Mouse (Mus musculus) cerebellum, adult 2 months (tissue): ENCODE data around the gene Mynn. TPM values are rescaled to one million over a fixed set of nuclear protein-coding genes. Genes with fewer than 3 reads are reported as not detected.
A peak's percentile ranks its signal among the peaks of the same experiment; 100 is the strongest.

Source experiments
- DNase-seq, 2 experiments: peaks; one replicate each; pipeline ENCODE4 v3.0.0; 2021
- H3K27ac ChIP-seq: fragments of 200-500 bp; 2 replicates; pipeline ENCODE4 v1.5.1; 2012; ENCODE audit warnings: low read length, control low read depth, inconsistent platforms; ENCODE audit not compliant: insufficient read depth
- H3K27me3 ChIP-seq: fragments of 200-500 bp; 2 replicates; pipeline ENCODE4 v1.6.1; 2012; ENCODE audit warnings: inconsistent platforms, mild to moderate bottlenecking, low read length, moderate library complexity; ENCODE audit not compliant: control insufficient read depth, insufficient read depth
- H3K4me1 ChIP-seq: fragments of 200-500 bp; 2 replicates; pipeline ENCODE4 v1.6.1; 2011; ENCODE audit warnings: low read length; ENCODE audit not compliant: control insufficient read depth, insufficient read depth
- H3K4me3 ChIP-seq: fragments of 200-500 bp; replicated peaks from 2 replicates; pipeline ENCODE3; 2011; ENCODE audit warnings: mild to moderate bottlenecking, low read depth, low read length, control low read depth; ENCODE audit not compliant: insufficient read depth
- CTCF ChIP-seq: fragments of 200-500 bp; IDR thresholded peaks from 2 replicates; pipeline ENCODE4 v1.5.1; 2011; ENCODE audit warnings: low read depth, mild to moderate bottlenecking, control low read depth, low read length, moderate library complexity, borderline replicate concordance; ENCODE audit not compliant: insufficient read depth
- POLR2A ChIP-seq: fragments of 200-500 bp; IDR thresholded peaks from 2 replicates; pipeline ENCODE4 v1.6.1; 2011; ENCODE audit warnings: low read length, control low read depth, borderline replicate concordance; ENCODE audit not compliant: insufficient read depth
- WGBS: fragments of 180-500 bp; shearing (Covaris S2); methylation state at CpG from one replicate; pipeline ENCODE4 v1.1.7; 2018; 5-methylcytosine and 5-hydroxymethylcytosine counted together
- polyA plus RNA-seq: library from polyadenylated mRNA; depleted of rRNA; stranded (reverse); fragments of >200 nt; gene quantifications from 2 replicates; pipeline ENCODE4 v1.2.3, GENCODE M21; 2012

The Mynn gene
- polyA plus RNA-seq, 1 experiment: 21.6 TPM

DNA sequence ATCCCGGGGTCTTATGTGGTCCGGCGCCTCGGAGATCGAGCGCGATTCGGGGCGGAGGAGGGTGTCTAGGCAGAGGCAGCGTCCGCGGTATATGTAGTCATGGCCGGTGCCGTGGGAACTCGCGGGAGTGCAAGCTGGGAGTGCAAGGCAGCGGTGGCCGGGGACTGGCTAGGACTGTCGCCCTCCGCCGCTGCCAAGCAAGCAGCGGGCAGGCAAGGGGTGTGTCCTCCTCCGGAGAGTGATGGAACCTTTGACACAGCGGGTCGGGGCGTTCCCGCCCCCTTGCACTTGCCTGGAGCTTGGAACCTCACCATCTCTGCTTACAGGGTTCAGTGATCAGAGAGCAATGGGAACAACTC, 854 bp downstream of the Mynn start:
- under 1% methylated on average over 27 of the region's 27 CpGs for WGBS
- no peak for DNase-seq
- Histone ChIP-seq H3K27me3 (no peaks in the 10 kb centered on the region), H3K4me1 (peaks cover 4% of the 10 kb centered on the region; the same call in 1 of the 2 replicates), H3K4me3 (peak overlapping the region; percentile 71), H3K27ac (peak overlapping the region; percentile 90)
- no peak for TF ChIP-seq POLR2A
- TF ChIP-seq CTCF: no peak

DNA sequence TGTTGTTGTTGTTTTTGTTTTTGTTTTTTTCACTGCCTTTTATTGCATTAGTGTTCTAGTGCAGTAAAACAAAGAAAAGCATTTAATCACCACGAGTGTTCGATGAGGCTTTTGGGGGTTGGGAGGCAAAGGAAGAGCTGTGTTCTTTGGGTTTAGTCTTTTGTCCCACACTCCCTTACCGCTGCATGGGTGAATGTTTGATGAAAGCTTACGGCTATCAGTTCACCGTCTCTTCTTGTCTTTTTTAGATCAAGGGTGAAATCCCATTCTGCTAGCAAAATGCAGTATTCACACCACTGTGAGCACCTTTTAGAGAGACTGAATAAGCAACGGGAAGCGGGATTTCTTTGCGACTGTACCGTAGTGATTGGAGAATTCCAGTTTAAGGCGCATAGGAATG, 1.4 kb downstream of the Mynn start:
- H3K27ac ChIP-seq: no peak overlapping the region
- no peak for DNase-seq
- TF ChIP-seq POLR2A: no peak
- no peak for TF ChIP-seq CTCF
- WGBS: 29% methylated on average over 10 of the region's 10 CpGs
- no peaks in the 10 kb centered on the region for H3K27me3 ChIP-seq
- peak overlapping the region; percentile 21 for H3K4me3 ChIP-seq
- peaks cover 4% of the 10 kb centered on the region; the same call in 1 of the 2 replicates for H3K4me1 ChIP-seq

DNA sequence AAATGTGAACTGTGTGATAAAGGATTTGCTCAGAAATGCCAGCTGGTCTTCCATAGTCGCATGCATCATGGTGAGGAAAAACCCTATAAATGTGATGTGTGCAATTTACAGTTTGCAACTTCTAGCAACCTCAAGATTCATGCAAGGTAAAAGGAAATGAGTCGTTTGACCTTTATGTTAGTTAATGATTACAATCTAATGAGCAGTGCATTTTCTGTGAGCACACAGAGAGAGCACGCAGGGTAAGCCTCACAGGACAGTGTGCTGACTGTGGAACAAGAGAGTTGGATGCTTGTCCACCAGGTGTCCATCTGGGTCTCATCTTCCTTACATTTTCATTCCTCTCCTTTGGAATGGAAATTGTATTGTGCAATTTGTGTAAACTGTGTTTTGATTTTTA, 7.1 kb downstream of the Mynn start:
- Histone ChIP-seq H3K4me3 (no peak overlapping the region), H3K27ac (no peak overlapping the region), H3K4me1 (peaks cover 10% of the 10 kb centered on the region; the same call in 1 of the 2 replicates), H3K27me3 (no peaks in the 10 kb centered on the region)
- 87% methylated on average over 3 of the region's 3 CpGs for WGBS
- TF ChIP-seq POLR2A (no peak), CTCF (no peak)
- no peak for DNase-seq

DNA sequence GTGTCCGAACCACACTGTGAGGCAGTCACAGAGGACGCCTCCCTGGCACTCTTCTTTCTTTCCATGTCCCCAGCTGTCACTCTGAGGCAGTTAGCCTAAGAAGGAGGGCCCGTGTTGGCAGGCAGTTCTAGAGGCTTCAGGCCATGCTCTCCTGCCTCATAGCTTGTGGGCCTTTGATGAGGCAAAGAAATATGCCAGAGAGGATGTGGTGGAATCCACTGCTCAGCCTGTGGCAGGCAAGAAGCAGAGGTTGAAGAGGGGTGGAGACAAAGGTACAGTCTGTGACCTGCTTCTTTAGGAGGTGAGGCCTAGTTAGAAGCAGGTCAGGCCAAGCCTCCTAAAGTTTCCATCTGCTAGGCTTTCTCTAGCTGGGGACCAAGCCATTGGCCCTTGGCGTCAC, 9.1 kb downstream of the Mynn start:
- DNase-seq: no peak
- WGBS: 47% methylated on average over 4 of the region's 4 CpGs
- Histone ChIP-seq H3K4me3 (no peak overlapping the region), H3K4me1 (peaks cover 10% of the 10 kb centered on the region; the same call in 1 of the 2 replicates), H3K27me3 (no peaks in the 10 kb centered on the region), H3K27ac (no peak overlapping the region)
- TF ChIP-seq POLR2A (no peak), CTCF (no peak)

DNA sequence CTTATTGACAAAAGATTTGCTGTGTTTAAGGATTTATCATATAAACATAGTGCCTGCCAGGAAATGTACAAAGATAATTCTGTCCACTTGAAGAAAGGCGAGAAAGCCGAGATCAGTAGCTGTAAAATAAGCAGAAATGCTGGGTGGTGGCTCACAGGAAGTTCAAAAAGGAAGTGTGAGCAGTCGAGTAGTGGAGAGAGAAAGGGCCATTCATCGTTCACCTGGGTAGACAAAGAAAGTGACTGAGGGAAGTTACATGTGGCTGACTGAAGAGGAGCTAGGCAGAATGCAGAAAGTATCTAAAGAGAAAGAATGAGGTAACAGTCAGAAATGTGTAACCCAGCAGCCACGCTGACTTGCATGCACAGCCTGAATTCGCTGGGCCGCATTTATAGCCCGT, 18.3 kb downstream of the Mynn start:
- TF ChIP-seq POLR2A: no peak
- TF ChIP-seq CTCF: no peak
- no peaks in the 10 kb centered on the region for H3K27me3 ChIP-seq
- no peak overlapping the region for H3K4me3 ChIP-seq
- no peak for DNase-seq
- no peak overlapping the region for H3K27ac ChIP-seq
- 92% methylated on average over 8 of the region's 8 CpGs for WGBS
- no peaks in the 10 kb centered on the region for H3K4me1 ChIP-seq

DNA sequence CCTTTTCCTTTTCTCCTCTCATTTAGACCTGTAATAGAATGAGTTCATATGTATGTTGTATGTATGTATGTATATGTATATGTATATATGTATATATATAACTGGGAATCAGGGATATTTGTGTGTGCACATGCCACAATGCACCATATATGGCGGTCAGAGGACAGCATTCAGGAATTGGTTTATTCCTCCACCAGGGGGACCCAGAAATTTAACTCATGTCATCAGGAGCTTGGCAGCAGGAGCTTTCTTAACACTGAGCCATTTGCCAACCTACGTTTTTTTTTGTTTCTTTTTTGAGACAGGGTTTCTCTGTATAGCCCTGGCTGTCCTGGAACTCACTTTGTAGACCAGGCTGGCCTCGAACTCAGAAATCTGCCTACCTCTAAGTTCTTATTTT, 31.8 kb downstream of the Mynn start:
- Histone ChIP-seq H3K4me3 (no peak overlapping the region), H3K27ac (no peak overlapping the region), H3K27me3 (no peaks in the 10 kb centered on the region), H3K4me1 (no peaks in the 10 kb centered on the region)
- no peak for DNase-seq
- 49% methylated on average over 3 of the region's 3 CpGs for WGBS
- TF ChIP-seq CTCF (no peak), POLR2A (no peak)

DNA sequence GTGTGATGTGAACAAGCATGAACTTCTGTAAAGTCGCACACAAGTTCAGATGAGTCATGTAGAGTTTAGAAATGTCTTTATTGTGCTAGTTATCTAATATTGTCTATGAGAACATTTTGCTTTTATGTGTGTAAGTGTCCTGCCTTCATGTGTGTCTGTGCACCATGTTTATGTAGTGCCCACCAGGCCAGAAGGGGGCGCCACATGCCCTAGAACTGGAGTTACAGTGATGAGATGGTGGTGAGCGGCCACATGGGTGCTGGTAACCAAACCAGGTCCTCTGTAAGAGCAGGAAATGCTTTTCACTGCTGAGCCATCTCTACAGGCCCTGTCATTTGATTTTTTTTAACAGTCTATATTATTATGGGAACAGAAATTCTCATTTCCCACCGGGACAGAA, 33.8 kb downstream of the Mynn start:
- no peak for TF ChIP-seq POLR2A
- no peak for TF ChIP-seq CTCF
- WGBS: 80% methylated on average over 4 of the region's 4 CpGs
- no peak overlapping the region for H3K4me3 ChIP-seq
- H3K27ac ChIP-seq: no peak overlapping the region
- no peaks in the 10 kb centered on the region for H3K27me3 ChIP-seq
- no peaks in the 10 kb centered on the region for H3K4me1 ChIP-seq
- no peak for DNase-seq

DNA sequence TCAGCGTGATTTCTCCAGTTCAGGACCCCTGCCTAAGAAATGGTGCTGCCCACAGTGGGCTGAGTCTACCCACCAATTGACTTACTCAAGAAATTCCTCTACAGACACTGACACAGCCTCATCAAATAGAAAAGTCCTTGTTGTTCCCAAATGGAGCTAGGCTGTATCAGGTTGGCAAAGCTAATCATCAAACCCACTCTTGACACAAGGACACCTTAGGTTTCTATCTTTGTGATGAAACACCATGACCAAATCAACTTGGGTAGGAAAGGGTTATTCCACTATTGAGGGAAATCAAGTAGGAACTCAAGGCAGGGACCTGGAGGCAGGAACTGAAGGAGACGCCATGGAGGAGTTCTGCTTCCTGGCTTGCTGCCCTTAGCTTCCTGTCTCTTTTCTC, 42.3 kb downstream of the Mynn start, which contains the start of gene Lrriq4:
Gene Lrriq4, plus strand, starts transcription at position 301 of the 400 bp plus-strand sequence.
- no peaks in the 10 kb centered on the region for H3K4me1 ChIP-seq
- TF ChIP-seq POLR2A (no peak), CTCF (no peak)
- DNase-seq: no peak
- H3K4me3 ChIP-seq: no peak within 1 kb of the TSS
- H3K27me3 ChIP-seq: no peaks in the 10 kb centered on the region; the same call in 1 of the 2 replicates
- H3K27ac ChIP-seq: no peak within 1 kb of the TSS
- WGBS: 42% methylated on average over 2 of the region's 2 CpGs
